Mouse (Mus musculus): Measurements from ENCODE around the gene Sipa1.

Sipa1 gene

DNA sequence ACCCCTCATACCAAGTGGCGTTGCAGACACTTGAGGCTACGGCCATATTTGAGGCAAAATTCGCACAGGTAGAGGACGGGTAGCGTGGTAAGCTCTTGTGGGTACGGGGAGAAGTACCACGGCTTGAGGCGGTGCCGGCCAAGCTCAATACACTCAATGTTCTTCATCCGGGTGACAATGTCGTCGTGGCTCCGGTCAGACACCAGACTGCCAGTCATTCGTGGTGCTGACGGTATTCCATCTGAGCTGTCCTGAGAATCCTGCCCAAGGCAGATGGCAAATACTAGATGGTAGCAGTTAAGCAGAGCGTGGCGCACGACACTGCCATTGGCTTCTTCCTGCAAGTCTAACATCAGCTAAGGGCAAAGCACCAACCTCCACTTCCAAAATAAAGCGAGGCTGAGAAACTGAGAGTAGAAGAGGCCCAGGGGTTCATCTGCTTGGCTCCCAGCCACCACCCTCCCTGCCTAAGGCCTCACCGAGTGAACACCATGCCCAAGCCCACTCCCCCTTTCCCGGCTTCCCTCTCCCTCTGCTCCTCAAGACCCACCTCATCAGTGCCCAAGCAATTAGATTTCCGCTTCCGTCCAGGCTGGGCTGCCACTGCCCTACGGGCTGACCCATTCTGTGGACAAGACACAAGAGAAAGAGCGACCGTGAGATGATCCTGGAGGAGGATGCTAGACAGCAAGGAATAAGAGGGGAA is 55.6 kb downstream of the Sipa1 start:
- in situ Hi-C loops (cut with MboI, MseI), result loop anchor here (10.0 kb wide), 1 partner anchor 57 kb away; the partner anchor contains the start of gene Sipa1

DNA sequence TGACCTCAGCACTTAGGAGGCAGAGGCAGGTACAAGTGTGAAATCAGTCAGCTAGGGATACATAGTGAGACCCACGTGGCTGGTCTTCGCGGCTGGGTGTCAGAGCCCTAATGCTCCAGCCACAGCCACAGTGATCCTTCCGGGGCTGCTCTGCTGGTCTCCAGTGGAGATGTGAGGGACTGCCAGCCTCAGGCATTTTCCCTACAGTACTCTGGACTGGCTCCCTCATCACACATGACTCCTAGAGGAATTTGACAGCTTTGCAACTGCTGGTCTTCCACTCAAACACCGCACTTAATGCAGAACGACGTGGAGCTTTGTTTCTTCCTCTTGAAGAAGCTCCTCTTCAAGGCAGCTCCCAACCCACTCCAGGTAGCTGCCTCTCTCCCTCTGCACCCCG is 57.3 kb downstream of the Sipa1 start:
- in situ Hi-C loops (cut with MboI, MseI), result loop anchor here (10.0 kb wide), 1 partner anchor 59 kb away; the partner anchor contains the start of gene Sipa1

DNA sequence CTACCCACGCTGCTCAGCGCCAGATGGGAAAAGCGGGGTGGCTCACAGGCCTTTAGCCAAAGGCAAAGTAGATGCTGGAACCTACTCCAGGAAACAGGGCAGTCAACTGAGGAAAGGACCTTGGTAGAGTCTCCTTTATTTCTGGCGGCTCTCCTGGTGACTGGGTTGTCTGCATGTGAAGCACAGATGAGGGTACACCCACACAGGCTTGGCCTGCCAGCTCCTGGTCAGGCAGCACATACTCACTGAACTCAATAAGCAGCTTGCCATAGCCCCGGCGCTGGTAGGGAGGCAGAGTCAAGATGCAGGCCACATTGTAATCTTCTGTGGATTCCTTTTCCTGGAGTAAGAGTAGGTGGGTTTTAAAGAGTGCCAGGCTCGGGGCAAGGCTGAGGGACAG is 58.4 kb downstream of the Sipa1 start:
- in situ Hi-C loops (cut with MboI, MseI), result loop anchor here (10.0 kb wide), 1 partner anchor 60 kb away; the partner anchor contains the start of gene Sipa1

DNA sequence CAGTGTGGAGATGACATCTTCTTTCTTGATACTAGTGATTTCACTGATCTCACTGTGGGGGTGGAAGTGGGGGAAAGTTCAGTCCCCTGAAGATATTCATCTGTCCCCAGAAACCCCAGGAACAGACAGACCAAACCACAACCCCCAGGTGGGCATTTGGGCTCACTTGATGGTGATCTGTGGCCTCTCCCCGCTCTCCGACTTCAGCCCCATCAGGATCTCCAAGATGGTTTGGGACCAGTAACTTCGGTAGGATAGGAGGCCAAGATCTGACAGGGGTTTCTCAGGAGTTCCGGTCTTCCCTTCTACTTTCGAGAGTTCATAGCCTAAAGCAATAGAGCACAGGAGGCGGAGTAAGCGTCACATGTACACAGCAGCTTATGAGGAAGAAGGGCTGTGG is 59.8 kb downstream of the Sipa1 start:
- in situ Hi-C loops (cut with MboI, MseI), result loop anchor here (10.0 kb wide), 1 partner anchor 61 kb away; the partner anchor contains the start of gene Sipa1

DNA sequence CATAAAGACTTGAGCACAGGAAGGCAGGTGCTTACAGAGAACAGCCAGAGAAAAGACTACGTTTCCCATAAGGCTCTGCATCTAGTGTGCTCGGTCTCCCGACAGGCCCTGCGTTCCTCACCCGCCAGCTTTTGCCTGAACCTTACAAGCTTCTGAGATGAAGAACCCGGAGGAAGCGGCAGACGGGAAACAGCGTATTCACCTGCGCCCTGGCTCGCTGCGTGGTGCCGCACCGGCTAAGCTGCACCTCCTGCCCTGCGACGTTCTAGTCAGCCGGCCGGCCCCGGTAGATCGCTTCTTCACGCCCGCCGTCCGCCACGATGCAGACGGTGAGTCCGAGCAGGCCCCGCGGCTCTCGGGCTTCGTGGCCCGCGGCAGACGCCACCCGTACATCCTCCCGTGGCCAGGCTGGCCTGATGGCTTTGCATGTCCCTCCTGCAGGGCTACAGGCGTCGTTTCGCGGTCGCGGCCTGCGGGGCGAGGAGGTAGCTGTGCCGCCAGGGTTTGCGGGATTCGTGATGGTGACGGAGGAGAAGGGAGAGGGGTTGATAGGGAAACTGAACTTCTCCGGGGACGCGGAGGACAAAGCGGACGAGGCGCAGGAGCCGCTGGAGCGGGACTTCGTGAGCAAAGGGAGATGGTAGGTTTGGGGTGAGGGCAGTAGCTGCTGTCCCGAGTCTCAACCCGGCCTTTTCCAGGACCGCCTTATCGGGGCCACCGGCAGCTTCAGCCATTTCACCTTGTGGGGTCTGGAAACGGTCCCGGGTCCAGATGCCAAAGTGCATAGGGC is 61.6 kb downstream of the Sipa1 start, which contains the start of gene Rnaseh2c:
Gene Rnaseh2c (plus strand): TSS at position 122 of the 790 bp plus-strand sequence.
- in situ Hi-C loops (cut with MboI, MseI), result loop anchor here (10.0 kb wide), 1 partner anchor 63 kb away; the partner anchor contains the start of gene Sipa1
